Mouse (Mus musculus) thymus, postnatal 10 days (tissue): ENCODE measurements at regions not wholly inside any gene's neighbourhood (a gene's known extent, or its start where the extent isn't known, plus 50 kb on each side); places are given as distances from the start of the nearest gene placed in this dataset.
"Not testable (repeated sequence)": the region's sequence is repeated elsewhere in the genome, so short reads cannot be mapped to it uniquely, and the experiment has no call there.

Experiments used
- DNase-seq, 2 experiments: peaks; one replicate each; pipeline ENCODE4 v3.0.0; 2021; ENCODE audit warnings: low spot score in 2 of 2

DNA sequence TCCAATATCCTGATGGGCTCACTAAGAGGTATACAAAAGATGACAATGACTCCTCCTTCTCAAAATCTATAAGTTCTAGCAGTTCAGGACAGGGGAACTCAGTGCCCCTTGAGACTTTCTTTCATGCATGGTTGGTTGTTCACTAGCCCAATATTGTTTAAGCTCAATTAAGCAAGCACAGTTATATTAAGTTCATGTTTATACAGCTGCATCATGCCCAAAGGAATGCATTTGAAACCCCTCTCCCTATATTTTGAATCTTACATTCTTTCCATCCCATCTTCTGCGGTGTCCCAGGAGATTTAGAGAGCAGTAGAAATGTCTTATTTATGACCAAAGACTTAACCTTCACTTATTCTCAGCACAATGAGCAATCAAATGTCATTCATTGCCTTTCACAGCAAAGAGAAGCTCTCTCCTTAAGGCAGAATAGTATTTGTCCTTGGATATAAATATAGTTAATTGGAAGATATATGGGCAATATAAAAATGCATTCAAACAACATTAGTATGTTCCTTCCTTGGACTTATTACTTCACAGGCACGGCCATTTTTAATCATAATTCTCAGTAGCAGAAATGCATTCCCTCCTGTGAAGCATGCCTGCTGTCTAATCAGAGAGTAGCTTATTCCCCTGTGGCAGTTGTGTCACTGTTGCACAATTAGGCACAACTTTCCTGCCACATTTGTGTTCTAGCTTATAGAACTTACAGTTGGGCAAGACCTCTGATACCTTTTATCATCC lies 455.8 kb upstream of the N6amt1 start:
- no peak for DNase-seq

DNA sequence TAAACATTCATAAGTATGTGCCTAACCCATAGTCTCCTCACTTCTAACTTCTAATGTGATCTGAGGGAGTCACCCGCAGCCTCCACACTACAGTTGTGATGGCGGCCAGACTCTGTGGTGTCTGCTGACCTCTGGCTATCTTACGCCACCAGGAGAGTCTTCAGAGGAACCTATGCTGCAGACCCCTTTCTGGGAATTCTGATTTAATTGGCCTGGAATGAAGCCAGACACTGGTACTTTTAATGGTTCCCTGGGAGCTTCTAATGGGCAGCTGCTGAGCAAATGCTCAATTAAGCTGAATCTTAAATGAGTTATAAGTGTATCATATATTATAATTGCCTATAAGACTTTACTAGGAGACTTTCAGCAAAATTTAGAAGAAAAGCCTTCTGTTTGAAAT lies 459.0 kb upstream of the N6amt1 start:
- DNase-seq, result no peak

DNA sequence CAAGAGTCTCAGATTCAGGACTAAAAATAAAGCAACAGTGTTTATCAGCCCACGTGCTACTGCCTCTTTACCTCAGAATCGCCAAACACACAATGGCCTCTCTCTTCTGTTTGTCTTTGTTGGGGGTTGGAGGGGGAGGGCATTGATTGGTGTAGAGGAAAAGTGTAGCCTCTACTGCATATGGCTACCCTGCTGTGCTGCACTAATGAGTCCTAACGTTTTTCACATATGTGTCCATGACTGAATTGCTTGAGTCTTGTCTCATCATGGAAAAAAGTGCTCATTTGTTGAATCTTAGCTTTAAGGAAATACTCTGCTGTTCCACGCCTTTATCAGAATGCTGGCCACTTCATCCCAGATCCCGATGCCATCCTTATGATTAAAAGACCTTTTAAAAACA lies 459.7 kb upstream of the N6amt1 start:
- no peak for DNase-seq

DNA sequence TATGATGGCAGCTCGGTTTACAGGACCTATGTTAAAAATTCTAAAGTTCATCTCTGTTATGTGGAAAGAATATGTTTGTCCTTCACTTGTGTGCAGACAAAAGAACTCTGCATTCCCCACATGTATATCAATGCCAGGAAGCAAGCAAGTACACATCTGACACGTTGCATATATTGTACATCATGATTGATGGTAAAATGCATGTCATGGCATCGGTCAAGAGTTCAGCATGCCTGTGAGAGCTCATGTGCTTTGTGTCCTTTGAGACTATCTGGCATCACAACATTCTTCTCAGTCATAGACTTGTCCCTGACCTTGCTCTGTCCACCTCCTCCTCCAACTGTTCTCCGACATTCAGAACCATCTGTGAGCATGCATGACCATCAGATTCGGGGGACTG lies 465.6 kb upstream of the N6amt1 start:
- no peak for DNase-seq

DNA sequence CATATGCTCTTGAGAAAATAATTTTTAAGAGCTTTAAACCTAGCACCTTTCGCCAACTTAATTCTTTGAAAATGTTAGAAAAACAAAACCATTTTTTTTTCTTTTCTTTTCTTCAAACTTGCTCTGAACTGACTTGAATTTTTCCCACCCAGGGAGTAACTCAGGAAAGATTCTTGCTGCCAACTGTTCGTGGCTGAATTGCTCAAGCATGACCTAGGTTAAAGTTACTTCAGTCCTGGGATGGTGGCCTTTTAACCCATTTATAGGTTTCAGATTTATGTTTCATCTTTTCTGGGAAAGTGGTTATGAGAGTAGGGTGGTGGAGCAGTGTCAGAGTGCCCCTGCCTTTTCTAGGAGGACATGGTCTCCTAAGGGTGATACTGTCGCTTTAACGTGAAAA lies 466.4 kb upstream of the N6amt1 start:
- no peak for DNase-seq

GRCm38 (mm10) chr16:86883862-86884261 lies 470.1 kb upstream of the N6amt1 start:
- no peak for DNase-seq

GRCm38 (mm10) chr16:86882529-86882928 lies 471.5 kb upstream of the N6amt1 start:
- DNase-seq, result no peak

DNA sequence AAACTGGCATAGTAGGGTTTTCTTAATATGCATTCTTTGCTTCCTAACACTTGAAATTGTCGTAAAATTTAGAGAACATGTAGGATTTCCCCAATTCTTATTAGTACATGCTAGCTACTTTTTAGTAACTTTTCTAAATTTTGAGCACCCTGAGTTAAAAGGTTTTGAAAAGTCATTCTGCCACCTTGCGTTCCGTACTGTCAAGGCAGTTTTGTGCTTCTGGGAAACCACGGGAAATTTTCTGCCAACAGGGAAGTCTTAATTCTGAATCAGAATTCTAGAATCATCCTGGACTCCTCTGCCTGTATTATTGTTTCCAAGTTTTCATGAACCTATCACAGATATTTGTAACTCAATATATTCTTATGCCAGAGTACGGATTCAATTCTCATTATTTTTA lies 472.4 kb upstream of the N6amt1 start:
- DNase-seq, result no peak

- no peak for DNase-seq
Measured at GRCm38 (mm10) chr16:86860828-86861227, 493.2 kb upstream of the N6amt1 start.

DNA sequence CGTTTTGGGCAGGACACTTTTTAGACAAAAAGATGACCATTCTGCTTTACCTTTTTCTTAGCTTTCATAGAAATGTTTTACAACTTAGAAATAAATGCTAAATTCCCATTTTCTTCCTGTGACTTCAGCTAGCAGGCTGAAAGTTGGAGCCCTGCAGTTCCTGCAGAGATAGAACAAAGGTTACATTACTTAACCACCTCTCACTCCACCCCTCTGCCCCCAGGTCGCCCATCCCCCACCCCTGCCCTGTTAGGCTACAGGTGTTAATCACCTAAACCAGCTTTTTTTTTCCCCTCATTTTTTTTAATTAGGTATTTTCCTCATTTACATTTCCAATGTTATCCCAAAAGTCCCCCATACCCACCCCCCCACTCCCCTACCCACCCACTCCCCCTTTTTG lies 498.1 kb upstream of the N6amt1 start:
- DNase-seq, result no peak

DNA sequence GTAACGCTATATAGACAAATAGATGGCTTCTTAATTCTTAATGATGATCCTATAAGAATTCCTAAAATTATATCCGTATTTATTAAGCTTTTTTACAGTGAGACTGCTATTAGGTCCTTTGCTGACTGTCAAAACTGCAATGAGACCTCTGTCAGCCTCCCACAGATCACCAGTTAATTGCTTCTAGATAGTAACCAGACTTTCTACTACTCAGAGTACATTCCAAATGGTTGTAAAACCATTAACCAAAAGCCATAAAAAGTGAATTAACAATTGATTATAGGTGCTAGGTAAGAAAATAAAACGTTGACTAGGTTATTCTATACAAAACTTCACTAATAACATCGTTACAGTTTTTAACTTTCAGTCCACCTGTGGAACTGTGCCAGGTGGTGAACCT lies 498.7 kb upstream of the N6amt1 start:
- DNase-seq, result no peak

DNA sequence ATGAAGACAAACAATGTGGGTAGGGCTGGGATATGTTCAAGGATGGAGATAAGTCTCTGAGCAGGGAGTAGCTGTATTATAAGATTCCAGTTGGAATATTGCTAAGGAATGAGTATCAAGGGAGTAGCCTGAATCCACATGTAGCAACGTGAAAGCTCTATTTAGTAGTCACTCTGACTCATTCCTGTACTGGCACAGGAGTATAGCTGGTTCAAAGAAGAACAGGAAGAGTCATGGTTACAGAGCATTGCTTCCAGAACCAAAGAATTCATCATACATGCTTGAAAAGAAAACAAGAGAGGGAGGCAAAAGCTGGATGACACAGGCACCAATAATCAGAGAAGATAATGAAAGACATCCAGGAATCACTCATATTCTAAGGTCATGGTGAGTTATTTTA lies 500.6 kb upstream of the N6amt1 start:
- no peak for DNase-seq

DNA sequence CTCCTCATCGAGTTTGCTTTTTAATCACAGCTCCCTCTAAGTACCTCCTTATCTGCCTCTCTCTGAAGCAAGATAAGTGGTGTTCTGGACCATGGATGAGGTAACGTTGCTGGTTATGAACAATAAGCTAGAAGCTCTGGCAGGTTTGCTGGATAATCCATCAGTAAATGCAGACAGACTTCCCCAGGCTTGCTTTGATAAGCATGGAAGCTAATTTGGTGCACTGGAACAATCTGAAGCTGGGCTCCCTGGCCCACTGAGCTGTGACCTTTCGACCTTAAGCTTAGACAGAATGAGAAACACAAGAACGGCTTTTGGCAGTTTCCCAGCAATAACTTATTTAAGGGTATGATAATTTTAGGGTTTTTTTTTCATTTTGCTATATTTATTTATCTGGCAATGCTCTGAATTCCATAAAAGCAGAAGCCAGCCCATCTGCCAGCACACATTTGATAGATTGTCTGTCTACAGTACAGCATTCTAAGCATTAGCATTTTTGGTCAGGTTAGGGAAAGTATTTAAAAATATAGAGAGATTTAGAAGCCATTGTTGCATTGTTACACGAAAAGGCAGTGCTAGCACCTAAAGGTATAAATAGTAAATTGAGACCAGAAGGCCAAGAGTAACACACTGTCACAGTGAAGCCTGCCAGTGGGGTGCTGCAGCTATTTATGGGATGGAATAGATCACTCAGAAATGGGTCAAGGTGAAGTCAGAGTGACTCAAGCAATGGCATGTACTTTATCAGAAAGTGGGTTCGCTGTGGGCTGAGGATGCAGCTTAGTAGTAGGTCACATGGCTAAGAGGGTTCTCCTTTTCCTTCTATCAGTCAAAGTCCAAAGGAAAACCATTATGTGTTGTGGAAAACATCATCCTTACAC lies 515.3 kb upstream of the N6amt1 start:
- no peak for DNase-seq

DNA sequence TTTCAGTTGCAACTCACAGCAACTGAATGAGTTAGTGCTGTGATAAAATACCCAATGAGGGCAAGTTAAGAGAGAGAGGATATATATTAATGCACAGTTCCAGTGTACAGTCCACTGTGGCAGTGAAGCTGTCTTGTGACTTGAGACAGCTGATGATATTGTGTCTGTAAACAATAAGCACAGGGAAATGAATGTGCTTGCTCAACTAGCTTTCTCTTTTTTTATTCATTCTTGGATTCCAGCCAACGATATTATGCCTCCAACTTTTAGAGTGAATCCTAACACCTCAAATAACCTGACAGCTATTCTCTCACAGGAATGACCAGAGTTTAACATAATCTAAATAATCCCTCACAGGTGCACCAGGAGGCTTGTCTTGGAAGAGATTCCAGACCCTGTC lies 526.3 kb upstream of the N6amt1 start:
- no peak for DNase-seq

DNA sequence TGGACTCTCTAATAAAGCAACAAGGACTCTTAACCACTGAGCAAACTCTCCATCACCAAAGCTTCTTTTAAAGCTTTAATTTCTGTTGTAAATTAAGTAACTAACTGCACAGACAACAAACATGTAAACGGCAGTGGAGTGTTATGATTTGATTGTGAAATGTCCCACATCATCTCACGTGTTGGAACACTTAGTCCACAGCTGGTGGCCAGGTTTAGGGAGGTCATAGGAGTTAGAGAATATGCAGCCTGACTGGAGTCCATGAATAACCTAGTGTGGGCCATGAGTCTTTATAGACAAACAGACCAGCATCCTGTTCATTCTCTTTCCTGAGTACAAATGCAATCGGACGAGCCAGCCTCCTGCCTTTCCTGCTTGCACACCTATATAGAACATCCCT lies 527.3 kb upstream of the N6amt1 start:
- no peak for DNase-seq

GRCm38 (mm10) chr16:86823496-86823895 lies 530.5 kb upstream of the N6amt1 start:
- DNase-seq, result no peak

DNA sequence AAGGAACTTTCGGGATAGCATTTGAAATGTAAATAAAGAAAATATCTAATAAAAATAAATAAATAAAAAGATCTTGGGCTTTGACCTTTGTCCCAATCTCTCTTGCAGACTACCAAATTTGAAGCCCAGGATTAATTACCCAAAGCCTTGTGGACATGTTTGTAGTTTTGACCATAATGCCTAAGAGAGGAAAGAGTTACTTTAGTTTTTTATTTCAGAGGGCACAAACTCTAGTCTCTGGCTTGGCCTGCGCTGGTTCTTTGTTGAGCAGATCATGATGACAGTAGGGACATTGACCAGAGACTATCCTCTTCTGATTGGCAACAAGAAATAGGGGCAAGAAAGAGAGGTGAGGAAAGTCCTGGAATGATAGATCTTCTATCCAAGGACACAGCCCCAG lies 532.4 kb upstream of the N6amt1 start:
- no peak for DNase-seq

- DNase-seq, result not testable (repeated sequence)
Measured at GRCm38 (mm10) chr16:86818639-86819038, 535.3 kb upstream of the N6amt1 start.

GRCm38 (mm10) chr16:86816763-86817593 lies 537.0 kb upstream of the N6amt1 start:
- DNase-seq, result no peak

DNA sequence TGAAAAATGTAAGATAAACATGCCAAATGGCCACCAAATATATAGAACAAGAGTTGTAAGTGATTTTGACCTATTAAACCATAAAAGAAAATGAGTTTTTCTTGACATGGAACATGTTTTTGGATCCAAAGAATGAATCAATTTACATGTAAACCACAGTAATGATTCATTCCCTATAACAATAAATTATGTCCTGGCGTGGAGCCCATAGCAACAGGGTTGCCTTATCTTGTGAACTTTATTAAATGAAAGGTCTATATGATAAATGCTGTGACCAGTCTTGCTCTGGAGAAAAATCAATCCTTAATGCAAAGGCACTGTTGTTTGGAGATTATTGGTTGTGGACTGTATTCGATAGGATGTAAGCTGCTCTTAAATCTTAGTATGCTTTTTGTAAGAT lies 538.0 kb upstream of the N6amt1 start:
- no peak for DNase-seq

DNA sequence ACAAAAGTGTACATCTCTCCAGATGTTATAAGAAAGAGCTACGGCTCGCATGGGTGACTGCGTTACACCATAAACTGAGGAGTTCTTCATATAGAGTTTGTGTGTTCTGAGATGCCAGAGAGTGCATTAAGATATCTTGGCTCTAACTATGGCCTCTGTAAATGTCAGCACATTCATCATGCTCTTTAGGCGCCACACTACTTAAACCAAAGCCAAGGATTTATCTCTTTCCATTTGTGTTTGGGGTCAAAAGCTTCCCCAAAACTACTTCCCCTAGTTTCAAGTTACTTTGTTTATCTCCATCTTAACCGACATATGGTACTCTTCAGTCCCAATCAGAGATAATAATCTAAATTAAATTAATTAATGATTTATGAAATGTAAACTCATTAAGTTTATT lies 541.3 kb upstream of the N6amt1 start:
- no peak for DNase-seq

GRCm38 (mm10) chr16:86808644-86809324 lies 545.2 kb upstream of the N6amt1 start:
- no peak for DNase-seq
